Mouse (Mus musculus): ENCODE data around the gene Glo1.

Gene Glo1

GRCm38 (mm10) chr17:30576946-30577345 is 49.7 kb downstream of the Glo1 start:
- no peak for DNase-seq (ENCODE audit: low read depth, low spot score)
- H3K27me3 ChIP-seq (ENCODE audit: control insufficient read depth, insufficient read depth, low read length, poor library complexity, severe bottlenecking) = no peaks in the 10 kb centered on the region
- H3K36me3 ChIP-seq (ENCODE audit: control insufficient read depth, insufficient read depth, low read length, poor library complexity, severe bottlenecking) = no peaks in the 10 kb centered on the region

- no peaks in the 10 kb centered on the region for H3K27me3 ChIP-seq (ENCODE audit: control insufficient read depth, insufficient read depth, low read length, poor library complexity, severe bottlenecking)
- no peaks in the 10 kb centered on the region for H3K36me3 ChIP-seq (ENCODE audit: control insufficient read depth, insufficient read depth, low read length, poor library complexity, severe bottlenecking)
- peak; percentile 96 for DNase-seq (ENCODE audit: low read depth, low spot score)
Measured at GRCm38 (mm10) chr17:30575941-30576773, 50.5 kb downstream of the Glo1 start, which contains the start of gene Btbd9. TSS of gene Btbd9 (minus strand) at chr17:30576488.

DNA sequence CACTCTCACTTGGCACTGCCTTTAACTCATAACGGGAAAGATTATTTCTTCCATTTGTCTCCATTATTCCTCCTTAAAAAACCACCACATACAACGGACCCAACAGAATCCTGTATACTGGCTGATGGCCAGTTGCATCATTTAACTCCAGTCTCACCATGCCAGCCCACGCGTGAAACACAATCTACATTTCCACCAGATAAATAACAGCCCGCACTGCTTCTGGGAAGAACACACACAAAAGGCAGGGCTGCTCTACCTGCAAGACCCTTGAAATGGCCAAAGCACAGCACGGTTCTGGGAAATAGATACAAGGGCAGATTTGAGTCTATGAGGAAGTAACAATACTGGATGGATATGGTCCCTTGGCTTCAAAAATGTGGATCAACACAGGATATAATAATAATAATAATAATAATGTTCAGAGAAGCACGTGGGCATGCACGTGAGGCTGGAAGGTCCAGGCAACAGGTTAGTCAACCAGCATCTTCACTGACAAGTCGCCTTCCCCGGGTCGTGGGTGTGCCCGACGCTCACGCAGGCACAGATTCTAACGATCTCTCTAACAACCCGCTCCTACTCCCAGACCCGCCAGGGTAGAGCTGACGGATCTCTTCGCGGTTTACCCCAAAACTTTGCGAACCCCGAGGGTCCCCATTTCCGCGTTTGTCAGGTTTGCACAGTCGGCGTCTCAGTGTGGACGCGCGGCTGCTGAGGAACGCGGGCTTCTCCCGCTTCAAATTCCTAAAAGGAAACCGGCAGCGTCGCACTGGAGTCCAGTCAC is 51.4 kb downstream of the Glo1 start:
- Histone ChIP-seq H3K27me3 (ENCODE audit: control insufficient read depth, insufficient read depth, low read length, poor library complexity, severe bottlenecking) (no peaks in the 10 kb centered on the region), H3K36me3 (ENCODE audit: control insufficient read depth, insufficient read depth, low read length, poor library complexity, severe bottlenecking) (no peaks in the 10 kb centered on the region)
- peak; percentile 51 for DNase-seq (ENCODE audit: low read depth, low spot score)

DNA sequence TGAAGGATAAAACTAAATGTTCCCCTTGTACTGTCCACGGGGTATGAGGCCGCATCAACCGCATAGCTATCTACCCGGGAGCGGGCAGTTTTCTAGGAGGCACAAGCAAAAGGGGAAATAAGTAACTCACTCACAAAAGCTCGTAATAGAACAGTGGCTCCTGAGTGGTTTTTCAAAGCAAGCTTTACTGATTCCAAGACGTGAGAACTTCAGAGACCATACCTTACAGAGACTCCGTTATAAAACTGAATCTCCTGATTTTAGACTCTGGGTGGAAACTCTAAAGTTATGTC is 51.9 kb downstream of the Glo1 start:
- DNase-seq (ENCODE audit: low read depth, low spot score) = peak; percentile 22

DNA sequence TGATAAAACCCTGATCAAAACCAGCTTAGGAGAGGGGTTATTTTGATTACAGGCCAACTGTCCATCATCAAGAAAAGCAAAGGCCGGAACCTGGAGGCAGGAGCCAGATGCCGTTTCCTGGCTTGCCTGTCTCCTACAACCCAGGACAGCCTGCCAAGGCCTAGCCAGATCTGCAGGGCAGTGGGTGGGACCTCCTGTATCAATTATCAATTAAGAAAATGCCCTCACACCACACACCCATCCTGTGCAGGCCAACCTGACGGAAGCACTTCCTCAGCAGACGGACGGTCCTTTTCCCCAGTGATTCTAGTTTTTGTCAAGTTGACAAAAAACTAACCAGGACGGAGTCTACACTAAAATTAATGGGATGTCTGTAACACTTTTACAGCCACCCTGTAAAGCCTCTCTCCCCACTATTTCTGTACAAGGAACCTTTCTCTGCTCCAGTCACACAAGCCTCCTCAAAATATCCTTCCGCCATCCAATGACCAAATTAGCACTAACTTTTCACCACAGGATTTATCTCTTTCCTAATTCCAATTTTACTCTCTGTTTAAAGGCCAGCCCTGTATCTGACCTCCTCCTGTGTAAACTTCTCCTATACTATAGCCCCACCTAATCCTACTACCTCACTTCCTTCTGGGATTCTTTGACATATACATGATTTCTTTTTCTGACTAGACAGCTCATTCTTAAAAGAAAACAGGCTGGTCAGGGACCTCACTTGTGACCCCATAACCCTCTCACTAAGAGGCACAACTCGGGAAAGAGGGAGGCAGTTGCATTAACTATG is 52.5 kb downstream of the Glo1 start:
- H3K27me3 ChIP-seq (ENCODE audit: control insufficient read depth, insufficient read depth, low read length, poor library complexity, severe bottlenecking) = no peaks in the 10 kb centered on the region
- DNase-seq (ENCODE audit: low read depth, low spot score) = no peak
- H3K36me3 ChIP-seq (ENCODE audit: control insufficient read depth, insufficient read depth, low read length, poor library complexity, severe bottlenecking) = no peaks in the 10 kb centered on the region

More for the DNA sequence above, 51.9 kb downstream of the Glo1 start:
- Histone ChIP-seq H3K27me3 (ENCODE audit: control insufficient read depth, insufficient read depth, low read length, poor library complexity, severe bottlenecking) (no peaks in the 10 kb centered on the region), H3K36me3 (ENCODE audit: control insufficient read depth, insufficient read depth, low read length, poor library complexity, severe bottlenecking) (no peaks in the 10 kb centered on the region)

DNA sequence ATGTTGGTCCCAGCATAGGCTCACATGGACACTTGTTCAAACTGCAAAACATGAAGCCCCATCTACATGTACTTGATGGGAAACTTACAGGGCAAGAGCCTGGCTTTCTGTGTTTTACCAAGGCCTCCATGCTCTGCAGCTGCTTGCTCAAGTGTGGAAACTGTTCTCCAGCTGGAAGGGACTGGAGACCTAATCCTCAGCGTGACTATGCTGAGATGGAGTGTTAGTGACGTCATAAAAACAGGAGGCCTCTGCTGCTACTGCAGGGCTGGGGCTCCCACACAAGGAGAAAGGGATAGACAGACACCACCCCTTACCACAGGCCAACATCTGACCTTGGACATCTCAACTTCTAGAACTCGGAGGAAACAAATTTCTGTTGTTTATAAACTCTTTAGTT is 55.7 kb downstream of the Glo1 start:
- DNase-seq (ENCODE audit: low read depth, low spot score) = no peak
- Histone ChIP-seq H3K36me3 (ENCODE audit: control insufficient read depth, insufficient read depth, low read length, poor library complexity, severe bottlenecking) (no peaks in the 10 kb centered on the region), H3K27me3 (ENCODE audit: control insufficient read depth, insufficient read depth, low read length, poor library complexity, severe bottlenecking) (no peaks in the 10 kb centered on the region)

DNA sequence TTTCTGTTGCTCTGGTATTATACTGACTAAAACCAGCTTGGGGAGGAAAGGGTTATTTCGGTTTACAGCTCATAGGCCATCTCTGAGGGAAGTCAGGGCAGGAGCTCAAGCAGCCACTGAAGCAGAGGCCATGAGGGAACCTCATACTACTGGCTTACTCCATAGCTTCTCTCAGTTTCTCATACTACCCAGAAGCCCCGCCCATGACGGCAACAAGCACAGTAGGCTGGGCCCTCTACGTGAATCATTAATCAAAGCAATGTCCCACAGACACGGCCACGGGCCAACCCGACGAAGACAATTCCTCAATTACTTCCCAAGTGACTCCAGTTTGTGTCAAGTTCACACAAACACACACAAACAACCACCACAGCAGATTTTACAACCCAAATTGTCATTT is 56.5 kb downstream of the Glo1 start:
- no peak for DNase-seq (ENCODE audit: low read depth, low spot score)
- Histone ChIP-seq H3K36me3 (ENCODE audit: control insufficient read depth, insufficient read depth, low read length, poor library complexity, severe bottlenecking) (no peaks in the 10 kb centered on the region), H3K27me3 (ENCODE audit: control insufficient read depth, insufficient read depth, low read length, poor library complexity, severe bottlenecking) (no peaks in the 10 kb centered on the region)

- DNase-seq (ENCODE audit: low read depth, low spot score) = no peak
- Histone ChIP-seq H3K36me3 (ENCODE audit: control insufficient read depth, insufficient read depth, low read length, poor library complexity, severe bottlenecking) (no peaks in the 10 kb centered on the region), H3K27me3 (ENCODE audit: control insufficient read depth, insufficient read depth, low read length, poor library complexity, severe bottlenecking) (no peaks in the 10 kb centered on the region)
Measured at GRCm38 (mm10) chr17:30568473-30568872, 58.2 kb downstream of the Glo1 start.

GRCm38 (mm10) chr17:30564971-30565370 is 61.7 kb downstream of the Glo1 start:
- Histone ChIP-seq H3K27me3 (ENCODE audit: control insufficient read depth, insufficient read depth, low read length, poor library complexity, severe bottlenecking) (no peaks in the 10 kb centered on the region), H3K36me3 (ENCODE audit: control insufficient read depth, insufficient read depth, low read length, poor library complexity, severe bottlenecking) (no peaks in the 10 kb centered on the region)
- no peak for DNase-seq (ENCODE audit: low read depth, low spot score)

GRCm38 (mm10) chr17:30564407-30564806 is 62.3 kb downstream of the Glo1 start:
- no peak for DNase-seq (ENCODE audit: low read depth, low spot score)
- Histone ChIP-seq H3K36me3 (ENCODE audit: control insufficient read depth, insufficient read depth, low read length, poor library complexity, severe bottlenecking) (no peaks in the 10 kb centered on the region), H3K27me3 (ENCODE audit: control insufficient read depth, insufficient read depth, low read length, poor library complexity, severe bottlenecking) (no peaks in the 10 kb centered on the region)

DNA sequence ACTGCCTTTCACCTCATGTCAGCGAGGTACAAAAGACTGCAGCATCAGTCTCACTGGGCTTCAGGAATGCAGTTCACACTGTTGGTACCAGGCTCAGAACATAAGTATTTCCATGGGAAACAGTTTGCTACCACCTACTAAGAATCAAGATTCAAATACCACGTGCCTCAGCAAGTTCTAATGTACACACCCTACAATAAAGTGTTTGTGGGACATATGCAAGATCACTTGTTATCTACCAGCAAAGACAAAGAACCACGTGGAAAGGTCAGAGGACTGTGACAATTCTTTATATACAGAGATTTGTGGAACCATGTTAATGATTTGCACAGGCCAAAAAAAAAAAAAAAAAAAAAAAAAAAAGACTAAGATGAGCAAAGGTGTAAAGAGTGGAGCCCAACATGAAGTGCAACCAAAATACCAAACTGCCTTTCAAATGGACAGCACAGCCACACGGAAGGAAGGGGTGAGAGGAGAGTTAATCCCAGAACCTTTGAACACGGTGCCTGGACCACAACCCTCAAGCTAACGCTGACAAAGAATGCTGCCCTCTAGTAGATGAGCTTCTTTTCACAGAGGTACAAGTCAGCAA is 63.1 kb downstream of the Glo1 start:
- DNase-seq (ENCODE audit: low read depth, low spot score) = no peak
- Histone ChIP-seq H3K27me3 (ENCODE audit: control insufficient read depth, insufficient read depth, low read length, poor library complexity, severe bottlenecking) (no peaks in the 10 kb centered on the region), H3K36me3 (ENCODE audit: control insufficient read depth, insufficient read depth, low read length, poor library complexity, severe bottlenecking) (no peaks in the 10 kb centered on the region)

GRCm38 (mm10) chr17:30562770-30563169 is 63.9 kb downstream of the Glo1 start:
- Histone ChIP-seq H3K27me3 (ENCODE audit: control insufficient read depth, insufficient read depth, low read length, poor library complexity, severe bottlenecking) (no peaks in the 10 kb centered on the region), H3K36me3 (ENCODE audit: control insufficient read depth, insufficient read depth, low read length, poor library complexity, severe bottlenecking) (no peaks in the 10 kb centered on the region)
- DNase-seq (ENCODE audit: low read depth, low spot score) = no peak

DNA sequence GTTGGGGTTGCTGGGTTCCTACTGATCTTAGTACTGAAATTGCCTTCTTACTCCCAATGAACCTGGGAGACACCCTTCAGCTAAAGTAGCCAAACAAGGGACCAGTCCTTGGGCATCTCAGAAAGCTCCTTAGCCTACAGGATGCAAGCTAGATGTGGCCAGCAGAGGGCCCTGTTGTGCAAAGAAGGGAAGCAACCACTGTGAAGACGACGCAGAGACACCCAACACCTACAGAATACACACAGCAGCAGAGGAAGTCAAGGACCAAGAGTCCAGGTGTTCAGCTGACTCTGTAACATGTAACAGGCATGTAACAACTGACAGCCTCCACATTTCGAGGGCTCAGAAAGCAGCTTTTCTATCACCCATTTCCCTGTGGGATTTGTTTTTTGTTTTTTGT is 67.1 kb downstream of the Glo1 start:
- no peaks in the 10 kb centered on the region for H3K27me3 ChIP-seq (ENCODE audit: control insufficient read depth, insufficient read depth, low read length, poor library complexity, severe bottlenecking)
- DNase-seq (ENCODE audit: low read depth, low spot score) = peak; percentile 89
- no peaks in the 10 kb centered on the region for H3K36me3 ChIP-seq (ENCODE audit: control insufficient read depth, insufficient read depth, low read length, poor library complexity, severe bottlenecking)

- DNase-seq (ENCODE audit: low read depth, low spot score) = no peak
- Histone ChIP-seq H3K36me3 (ENCODE audit: control insufficient read depth, insufficient read depth, low read length, poor library complexity, severe bottlenecking) (no peaks in the 10 kb centered on the region), H3K27me3 (ENCODE audit: control insufficient read depth, insufficient read depth, low read length, poor library complexity, severe bottlenecking) (no peaks in the 10 kb centered on the region)
Measured at GRCm38 (mm10) chr17:30558623-30559022, 68.0 kb downstream of the Glo1 start.

All from splenic B cell, adult 2 months (primary cell).